Mouse (Mus musculus) fat pad, adult 2 months (tissue): ENCODE results near the gene Arl15.
A peak's percentile ranks its signal among the peaks of the same experiment; 100 is the strongest.

ENCODE experiments used
- DNase-seq: peaks from one replicate; pipeline ENCODE4 v3.0.0-alpha.2; 2011; ENCODE audit warnings: low read depth, low spot score; ENCODE audit errors: extremely low read depth

Gene Arl15

DNA sequence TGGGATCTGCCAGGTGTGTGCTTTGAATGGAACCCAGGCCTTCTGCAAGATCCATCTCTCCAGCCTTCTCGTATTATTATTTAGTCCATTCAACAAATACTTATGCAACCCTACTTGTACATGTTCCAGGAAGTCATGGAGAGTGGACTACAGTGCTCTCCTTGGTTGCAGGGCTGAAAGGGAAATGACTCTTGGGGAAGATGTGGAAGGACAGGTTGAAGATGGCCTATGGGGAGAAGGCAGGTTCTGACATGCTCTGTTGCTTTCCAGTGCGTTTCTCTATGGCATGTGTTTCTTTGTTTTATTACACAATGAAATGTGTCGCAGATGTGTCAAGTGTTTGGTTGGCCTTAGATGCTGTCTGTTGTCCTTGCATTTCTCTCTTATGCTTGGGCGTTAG lies 5.1 kb downstream of the Arl15 start:
- DNase-seq = peak; percentile 97

DNA sequence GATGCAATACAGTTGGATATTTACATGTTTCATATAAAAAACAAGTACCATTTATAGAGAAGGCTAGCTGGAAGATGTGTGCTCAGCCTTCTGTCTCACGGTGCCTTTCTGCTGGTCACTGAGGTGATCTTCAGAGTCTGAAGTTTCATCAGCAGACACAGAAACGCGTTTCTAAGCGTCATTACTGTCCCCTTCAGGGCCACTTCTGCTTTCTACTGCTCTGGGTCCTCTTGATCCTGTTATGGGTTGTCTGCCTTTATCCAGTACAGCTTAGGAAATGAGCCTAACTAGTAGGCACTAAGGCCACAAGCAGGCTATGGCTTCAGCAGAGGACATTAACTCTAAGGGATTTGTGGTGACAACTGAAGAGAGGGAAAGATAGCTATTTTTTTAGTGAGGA lies 5.9 kb downstream of the Arl15 start:
- DNase-seq = no peak

DNA sequence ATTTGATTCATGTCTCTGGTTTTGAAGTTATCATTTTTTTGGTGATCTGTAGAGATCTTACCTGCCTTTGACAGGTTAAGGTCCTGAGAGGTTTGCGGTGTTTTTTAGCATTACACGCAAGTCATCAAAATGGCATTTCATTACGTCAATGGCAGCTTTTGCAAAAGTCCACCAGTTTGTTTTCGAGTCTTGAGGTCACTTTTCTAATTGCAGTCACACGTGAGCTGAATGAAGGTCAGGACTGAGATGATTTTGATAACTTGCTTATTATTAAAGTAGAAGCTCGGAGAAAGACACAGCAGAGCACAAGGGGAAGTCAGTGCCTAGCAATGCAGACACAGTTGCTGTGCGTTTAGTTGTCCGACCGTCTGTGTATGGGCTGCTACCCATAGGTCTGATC lies 8.3 kb downstream of the Arl15 start:
- no peak for DNase-seq

DNA sequence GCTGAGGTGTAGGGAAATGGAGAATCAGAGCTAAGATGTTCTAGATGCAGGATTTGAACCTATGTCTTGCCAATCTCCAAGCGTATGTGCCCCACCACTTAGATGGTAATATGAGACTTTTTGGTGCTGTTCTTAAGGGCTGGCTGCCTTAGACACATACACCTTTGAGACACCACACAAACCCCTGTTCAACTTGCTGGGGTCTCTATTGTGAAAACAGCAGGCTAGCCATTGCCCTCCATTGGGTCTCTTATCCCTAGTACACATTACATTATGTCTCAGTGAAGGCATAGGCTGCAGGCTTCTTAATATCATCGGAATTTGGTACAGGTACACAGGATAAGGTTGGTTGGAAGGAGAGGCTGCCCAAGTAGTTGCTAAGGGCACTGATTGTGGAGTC lies 16.8 kb downstream of the Arl15 start:
- DNase-seq = no peak

DNA sequence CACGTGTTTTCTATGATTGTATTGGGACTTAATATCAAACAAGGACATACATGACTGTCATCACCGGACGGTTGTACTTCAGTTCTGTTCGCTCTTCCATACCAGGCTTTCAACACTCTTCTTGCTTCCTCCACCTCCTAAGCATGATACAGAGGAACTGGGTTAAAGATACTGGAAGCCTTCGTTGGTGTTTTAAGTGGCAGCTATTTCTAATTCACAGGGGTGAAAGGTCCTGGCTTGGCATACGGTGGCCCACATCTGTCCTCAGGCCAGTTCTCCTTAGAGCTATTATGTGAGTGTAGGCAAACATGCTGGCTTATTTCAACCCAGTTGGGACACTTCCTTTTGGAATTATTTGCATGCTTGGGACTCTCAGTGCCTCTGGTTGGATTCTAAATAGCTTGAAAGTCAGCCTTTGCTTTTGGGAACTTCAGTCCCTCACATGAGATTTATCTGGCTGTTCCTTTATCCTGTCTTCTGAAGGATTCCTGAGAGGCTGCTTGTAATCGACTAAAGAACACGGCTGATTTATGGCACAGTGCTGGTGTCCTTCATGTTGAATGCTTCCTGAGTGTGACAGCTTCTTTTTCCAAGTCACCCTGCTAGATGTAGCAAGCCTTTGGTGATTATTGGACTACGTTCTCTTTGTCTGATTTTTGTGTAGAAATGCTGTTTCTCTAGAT lies 17.7 kb downstream of the Arl15 start:
- DNase-seq = peak; percentile 67

DNA sequence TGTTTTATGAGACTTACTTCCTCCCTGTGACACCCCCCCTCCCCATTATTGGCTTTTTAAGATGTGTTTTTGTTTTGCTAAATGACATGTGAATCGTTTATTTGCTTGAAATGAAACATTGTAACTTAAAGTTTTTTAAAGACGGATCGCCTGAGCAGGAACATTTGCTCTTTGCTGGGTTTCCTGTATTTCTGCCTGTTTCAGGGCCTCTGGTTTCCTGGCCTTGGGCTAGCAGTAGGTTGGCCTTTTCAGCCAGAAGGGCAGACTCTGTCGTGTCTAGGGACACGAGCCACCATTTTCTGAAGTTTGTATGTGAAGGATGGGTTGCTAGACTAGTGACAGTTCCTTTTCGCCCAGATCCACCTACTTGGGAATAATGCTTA lies 18.3 kb downstream of the Arl15 start:
- no peak for DNase-seq

DNA sequence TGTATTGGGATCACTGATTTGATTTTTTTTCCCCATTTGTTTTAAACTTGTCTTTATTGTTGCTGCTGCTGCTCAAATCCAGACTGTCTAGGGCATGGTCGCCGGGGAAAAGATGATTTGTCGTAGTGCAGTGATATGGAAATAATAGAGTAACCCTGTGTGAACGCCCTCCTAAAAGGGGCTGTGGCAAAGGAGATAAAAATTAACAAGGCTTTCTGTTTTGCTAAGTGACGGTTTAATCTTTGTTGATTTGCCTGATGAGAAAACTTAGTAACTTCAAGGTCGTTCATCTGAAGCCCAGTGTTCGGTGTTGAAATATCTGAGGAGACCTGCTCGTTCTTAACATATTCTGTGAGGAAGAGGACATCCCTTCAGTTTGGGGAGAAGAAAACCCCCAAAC lies 19.8 kb downstream of the Arl15 start:
- DNase-seq = no peak

DNA sequence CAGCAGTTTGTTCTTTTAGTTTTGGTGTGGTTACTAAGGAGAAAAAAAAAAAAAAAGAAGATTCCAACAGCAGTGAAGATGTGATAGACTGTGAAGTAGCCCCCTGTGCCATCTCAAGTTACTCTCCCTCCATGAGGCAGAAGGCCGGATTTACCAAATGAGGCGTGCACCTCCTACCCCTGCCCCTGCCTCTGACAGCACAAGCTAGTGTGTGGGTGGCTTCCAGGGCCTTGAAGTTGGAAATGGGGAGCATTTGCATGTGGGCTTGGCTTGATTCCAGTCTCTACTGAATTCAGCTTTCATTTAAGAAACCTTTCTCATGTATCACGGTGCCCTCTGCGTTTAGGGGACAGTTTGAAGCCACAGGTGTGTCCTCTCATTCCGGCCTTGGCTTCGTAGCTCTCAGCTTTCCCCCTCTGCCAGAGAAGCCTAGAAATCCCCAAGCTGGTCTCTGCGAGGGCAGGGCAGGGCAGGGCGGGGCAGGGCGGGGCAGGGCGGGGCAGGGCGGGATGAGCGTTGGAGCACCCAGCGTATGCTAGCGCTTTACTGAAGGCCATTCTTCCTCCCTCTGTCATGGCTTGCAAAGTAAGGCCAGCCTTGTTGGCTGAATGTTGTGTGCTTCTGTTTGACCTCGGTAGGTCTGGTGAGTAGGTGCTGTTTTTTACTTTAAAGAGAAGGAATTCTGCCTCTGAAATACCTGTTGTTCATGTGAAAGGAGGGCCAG lies 21.6 kb downstream of the Arl15 start:
- DNase-seq = no peak

DNA sequence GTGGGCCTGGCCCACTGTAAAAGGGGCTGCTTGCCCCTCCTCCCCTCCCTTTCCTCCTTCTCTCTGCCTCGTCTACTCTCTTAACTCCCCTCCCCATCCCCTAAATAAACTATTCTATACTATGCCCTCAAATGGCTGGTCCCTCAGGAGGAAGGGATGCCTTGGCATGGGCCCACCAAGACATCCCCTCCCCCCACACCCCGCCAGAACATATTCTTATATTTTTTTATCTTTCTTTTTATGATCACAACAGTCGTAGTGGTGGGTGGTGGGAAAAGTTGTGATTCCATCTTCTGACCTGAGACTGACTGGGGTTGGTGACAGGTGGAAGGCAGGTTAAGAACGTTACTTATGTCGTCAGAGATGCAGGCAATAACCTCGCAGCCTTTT lies 22.1 kb downstream of the Arl15 start:
- no peak for DNase-seq

DNA sequence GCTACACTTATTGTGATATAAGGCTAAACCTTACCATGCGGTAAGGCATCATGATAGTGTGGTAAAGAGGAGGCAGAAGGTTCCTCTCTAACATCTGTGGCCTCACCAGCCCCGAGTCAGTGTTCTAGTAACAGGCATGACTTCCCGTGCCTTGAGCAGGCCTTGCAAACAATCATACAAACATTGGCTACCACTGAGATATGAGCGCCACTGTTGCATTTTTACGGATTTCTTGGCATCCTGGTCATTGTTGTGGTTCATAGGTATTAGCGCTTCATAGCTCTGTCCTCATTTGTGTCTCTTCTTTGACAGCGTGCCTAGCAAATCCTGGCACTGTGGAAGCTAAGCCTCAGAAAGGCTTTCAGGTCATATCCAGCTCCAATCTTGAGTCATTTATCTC lies 24.7 kb downstream of the Arl15 start:
- no peak for DNase-seq

DNA sequence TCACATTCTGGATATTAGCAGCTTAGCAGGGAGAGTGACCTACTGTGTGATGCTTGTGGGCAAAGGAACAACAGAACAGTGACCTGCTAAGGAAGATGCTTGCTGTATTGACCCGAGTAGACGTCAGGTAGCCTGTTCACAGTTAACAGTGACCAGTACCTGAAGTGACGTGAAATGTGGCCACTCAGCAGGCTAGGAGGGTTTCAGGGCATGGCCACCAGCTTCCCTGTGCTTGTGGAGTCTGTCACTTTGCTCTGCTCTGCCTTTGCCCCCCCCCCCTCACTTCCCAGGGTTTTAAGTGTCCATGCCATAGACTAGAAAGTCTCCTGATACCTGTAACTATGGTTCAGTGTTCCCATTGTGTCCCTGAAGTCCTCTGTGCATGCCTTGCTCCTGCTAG lies 25.9 kb downstream of the Arl15 start:
- DNase-seq = no peak

DNA sequence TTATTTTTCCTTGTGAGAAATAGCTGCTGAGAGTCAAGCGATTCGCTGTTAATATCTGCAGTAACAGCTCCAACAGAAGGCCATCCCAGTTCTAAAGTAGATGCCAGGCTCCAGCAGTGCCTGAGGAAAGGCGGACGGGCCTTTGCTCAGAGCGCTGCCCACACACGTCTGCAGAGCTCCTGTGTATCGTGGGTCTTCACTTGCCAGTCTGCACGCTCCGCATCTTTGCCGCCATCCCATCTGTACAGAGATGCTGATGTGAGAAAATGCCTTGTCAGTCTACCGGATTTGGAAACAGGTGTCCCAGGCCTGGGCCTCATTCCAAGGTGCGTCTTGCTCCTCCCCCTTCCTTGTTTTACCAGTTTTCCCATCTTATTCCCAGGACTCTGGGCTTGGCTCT lies 27.6 kb downstream of the Arl15 start:
- DNase-seq = no peak

DNA sequence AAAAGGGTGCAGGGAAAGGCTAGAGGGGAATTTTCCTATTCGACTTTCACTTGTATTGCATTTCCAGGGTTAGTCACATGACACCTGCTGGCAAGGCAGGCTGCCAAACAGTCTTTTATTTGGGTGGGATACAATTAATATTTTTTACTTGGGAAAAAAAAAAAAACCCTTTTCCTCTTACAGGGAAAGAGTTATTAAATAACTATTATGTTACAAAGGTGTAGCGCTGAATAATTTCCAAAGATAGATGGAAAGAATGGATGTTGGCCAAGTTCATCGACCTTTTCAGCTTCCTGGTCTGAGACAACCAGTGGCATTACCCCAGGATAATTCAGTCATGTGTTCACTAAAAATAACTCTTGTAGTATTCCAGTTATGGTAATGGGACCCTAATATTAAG lies 29.7 kb downstream of the Arl15 start:
- no peak for DNase-seq

DNA sequence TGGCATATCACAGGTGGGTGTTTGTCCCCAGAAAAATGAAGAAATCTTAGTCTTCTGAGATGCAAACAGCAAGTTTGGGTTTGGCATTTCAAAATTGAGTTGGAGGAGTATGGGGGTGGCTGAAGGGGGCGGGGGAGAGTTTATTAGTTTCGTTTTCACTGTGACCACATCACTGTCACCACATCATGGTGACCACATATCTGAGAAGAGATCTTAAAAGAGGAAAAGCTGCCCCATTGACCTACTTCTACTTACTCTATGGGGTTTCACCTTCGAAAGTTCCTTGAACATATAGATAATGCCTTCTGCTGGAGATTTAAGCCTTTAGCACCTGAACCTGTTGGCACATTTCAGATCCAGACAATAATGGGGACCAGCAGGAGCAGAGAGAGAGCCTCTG lies 34.3 kb downstream of the Arl15 start:
- no peak for DNase-seq

DNA sequence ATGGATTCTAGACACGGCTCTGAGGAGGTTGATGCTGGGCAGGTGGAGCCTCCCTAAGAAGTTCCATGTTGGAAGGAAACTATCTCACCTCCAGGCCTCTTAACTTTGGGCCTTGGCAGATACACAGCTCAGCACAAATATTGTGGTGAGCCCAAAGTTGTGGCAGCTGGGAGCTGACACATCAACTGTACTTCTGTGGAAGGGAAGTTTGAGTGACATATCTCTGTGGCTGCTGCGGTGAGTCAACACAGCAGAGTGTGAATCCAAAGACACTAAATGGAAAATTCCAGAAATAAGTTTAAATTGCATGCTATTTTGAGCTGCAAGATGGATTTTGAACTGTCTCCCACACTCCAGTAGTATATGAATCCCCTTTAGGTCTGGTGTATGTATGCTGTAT lies 34.8 kb downstream of the Arl15 start:
- DNase-seq = no peak

DNA sequence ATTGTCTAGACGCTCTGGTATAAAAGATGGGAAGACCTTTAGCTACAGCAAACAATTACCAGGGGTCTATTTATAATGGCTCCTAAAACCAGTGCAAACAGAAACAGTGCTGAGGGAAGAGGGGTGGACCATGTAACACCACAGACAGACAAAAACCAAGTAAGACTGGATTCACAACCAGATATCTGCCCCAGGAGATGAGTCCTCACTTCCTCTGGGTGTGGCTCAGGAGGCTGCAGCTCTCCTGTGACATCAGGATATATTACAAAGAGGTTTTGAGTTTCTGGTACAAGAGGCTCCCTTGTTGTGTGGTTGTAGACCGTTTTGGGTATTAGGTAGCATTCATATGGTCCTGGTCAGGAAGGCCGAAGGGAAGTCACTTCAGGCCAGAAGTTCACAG lies 36.5 kb downstream of the Arl15 start:
- no peak for DNase-seq

DNA sequence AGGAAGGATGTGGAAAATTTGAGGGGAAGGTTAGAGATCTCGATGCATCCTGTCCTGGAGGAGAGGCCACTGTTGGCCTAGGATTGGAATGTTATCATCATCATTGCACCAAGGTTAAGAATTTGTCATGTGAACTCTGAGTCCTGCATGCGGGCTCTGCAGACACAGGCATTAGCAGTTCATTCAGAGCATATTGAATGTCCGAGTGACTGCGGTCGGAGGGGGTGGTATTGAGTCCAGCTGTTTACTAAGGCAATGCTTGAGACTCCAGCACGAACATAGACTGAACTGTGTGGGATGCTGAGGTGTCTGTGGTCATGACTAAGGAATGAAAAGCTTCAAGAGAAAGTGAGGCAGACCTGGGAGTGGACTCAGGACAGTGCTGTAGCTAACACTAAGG lies 38.6 kb downstream of the Arl15 start:
- DNase-seq = no peak

DNA sequence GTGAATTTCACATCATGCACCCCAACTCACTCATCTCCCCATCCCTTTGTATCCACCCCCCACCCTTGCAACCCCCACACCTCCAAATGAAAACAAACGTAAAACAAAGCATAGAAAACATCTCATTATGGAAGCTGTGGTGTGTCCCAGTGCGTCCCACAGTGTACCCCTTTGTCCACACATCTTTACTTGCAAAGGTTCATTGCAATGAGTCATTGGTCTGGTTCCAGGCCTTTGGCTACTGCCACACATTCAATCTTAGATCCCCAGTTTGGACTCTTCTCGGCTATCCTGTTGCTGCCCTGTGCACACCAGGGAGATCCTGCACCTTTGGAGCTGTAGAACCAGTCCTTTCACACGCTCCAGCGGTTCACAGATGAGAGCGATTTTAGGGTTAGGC lies 41.6 kb downstream of the Arl15 start:
- no peak for DNase-seq

DNA sequence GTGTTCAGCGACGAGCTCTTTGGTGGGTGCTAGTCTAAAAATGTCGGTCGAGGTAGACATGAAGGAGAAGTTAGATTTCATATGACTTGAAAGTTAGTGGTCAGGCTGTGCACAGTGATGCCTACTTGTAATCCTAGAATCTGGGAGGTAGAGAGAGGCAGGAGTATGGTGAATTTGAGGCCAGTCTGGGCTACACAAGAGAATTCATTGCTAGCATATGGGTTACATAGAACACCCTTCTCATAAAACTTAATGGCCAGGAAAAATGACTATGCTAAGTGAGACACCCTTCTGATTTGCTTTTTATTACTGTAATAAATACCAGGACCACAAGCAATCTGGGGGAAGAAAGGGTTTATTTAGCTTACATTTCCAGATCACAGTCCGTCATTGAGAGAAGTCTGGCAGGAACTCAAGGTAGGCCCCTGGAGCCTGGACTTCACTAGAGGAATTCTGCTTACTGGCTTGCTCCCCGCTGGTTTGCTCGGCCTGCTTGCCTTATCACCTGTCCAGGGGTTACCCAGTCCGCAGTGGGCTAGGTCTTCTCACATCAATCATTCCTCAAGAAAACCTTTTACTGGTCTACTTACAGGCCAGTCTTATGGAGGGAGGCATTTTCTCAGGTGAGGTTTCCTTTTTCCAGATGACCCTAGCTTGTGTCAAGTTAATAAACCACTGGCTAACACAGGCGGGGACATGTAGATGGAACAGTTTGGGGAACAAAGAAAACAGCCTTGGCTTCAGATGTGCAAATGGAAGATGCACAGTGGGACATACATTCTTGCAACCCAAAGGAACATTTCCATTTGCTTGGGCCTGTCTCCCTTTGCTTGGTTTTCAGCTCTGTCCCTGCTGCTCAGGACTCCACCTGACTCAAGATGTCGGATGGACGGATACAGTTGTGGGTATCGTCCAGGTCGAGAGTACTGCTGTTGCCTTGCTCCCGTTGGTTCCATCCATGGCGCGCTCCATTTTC lies 44.6 kb downstream of the Arl15 start:
- DNase-seq = no peak

DNA sequence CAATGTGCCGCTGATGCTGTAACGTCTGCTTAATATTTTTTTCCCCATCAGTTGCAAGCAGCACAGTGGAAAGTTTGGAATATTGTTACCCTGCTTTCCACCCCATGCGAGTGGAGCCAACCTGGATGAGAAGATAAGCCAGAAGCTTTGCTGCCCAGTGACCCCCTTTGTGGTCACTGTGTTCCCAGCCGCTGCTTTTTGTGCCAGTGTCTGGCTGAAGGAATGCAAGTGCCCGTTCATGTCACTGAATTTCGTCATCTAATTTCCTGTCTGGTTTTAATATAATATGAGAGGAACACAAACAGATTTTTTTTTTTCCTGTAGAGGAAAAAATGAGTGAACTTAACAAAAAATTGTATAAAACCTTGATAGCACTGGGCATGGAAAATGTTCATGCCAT lies 46.1 kb downstream of the Arl15 start:
- DNase-seq = no peak

DNA sequence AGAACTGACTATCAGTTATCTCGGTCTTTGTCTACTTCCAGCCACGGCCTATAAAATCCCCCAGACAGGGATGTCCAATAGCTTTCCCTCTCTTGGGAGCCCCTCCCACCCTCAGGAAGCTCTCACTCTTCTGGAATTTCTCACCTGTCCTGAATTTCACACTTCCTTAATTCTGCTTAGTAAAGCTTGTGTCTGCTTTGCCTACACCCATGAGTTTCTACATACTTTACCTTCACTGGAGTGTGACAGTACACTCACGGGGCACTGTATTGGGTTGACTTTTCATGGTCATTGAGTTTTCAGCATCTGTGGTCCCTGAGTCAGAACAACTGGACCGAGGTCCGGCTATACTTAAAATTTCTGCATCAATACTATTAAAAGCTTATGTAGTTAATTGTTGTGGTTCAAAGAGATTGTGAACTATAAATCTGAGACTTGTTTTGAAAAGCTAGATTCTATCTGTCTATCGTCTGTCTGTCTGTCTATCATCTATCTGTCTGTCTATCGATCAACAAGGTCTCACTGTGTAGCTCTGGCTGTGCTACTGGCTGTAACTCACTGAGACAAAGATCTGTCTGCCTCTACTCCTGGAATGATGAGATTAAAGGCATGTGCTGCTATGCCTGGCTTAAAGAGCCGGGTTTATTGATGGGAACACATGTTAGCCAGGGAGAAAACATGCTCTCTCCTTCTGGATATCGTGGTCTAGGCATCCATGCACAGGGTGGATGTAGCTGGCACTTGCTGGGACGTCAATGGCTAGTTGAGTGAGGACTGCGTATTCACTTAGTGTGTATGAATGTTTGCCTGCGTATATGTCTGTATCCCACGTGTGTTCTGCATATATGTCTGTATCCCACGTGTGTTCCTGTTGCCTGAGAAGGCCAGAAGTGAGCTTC lies 48.4 kb downstream of the Arl15 start:
- no peak for DNase-seq
